Mouse (Mus musculus) spleen, adult 2 months (tissue): ENCODE results near the gene Nbea. TPM values are rescaled to one million over a fixed set of nuclear protein-coding genes. Genes with fewer than 3 reads are reported as not detected.

Source experiments
- DNase-seq, 2 experiments: peaks; one replicate each; pipeline versions ENCODE4 v3.0.0 to v3.0.0-alpha.2; 2012 to 2021; ENCODE audit warnings: low spot score in 2 of 2, low read depth in 1 of 2
- H3K27ac ChIP-seq: fragments of 200-500 bp; 2 replicates; pipeline ENCODE4 v1.5.1; 2012; ENCODE audit warnings: low read length, inconsistent platforms; ENCODE audit not compliant: insufficient read depth
- H3K27me3 ChIP-seq: fragments of 200-500 bp; 2 replicates; pipeline ENCODE4 v1.6.1; 2012; ENCODE audit warnings: mild to moderate bottlenecking, moderate library complexity, low read length, inconsistent platforms; ENCODE audit not compliant: control insufficient read depth, insufficient read depth
- H3K36me3 ChIP-seq: fragments of 200-500 bp; 2 replicates; pipeline ENCODE4 v1.6.1; 2012; ENCODE audit warnings: mild to moderate bottlenecking, low read length, inconsistent platforms; ENCODE audit not compliant: control insufficient read depth, insufficient read depth
- H3K4me1 ChIP-seq: fragments of 200-500 bp; 2 replicates; pipeline ENCODE4 v1.6.1; 2011; ENCODE audit warnings: inconsistent platforms; ENCODE audit not compliant: control insufficient read depth, insufficient read depth, insufficient read length
- H3K4me3 ChIP-seq: fragments of 200-500 bp; 2 replicates; pipeline ENCODE4 v1.5.1; 2011; ENCODE audit warnings: mild to moderate bottlenecking, inconsistent platforms; ENCODE audit not compliant: insufficient read depth, insufficient read length; ENCODE audit errors: extremely low read depth
- CTCF ChIP-seq: fragments of 200-500 bp; IDR thresholded peaks from 2 replicates; pipeline ENCODE4 v1.5.1; 2011; ENCODE audit warnings: mild to moderate bottlenecking, inconsistent platforms; ENCODE audit not compliant: insufficient read depth, insufficient read length, insufficient replicate concordance; ENCODE audit errors: extremely low read depth
- POLR2A ChIP-seq: fragments of 200-500 bp; IDR thresholded peaks from 2 replicates; pipeline ENCODE4 v1.6.1; 2011; ENCODE audit warnings: low read depth, low read length, inconsistent platforms
- WGBS: fragments of 180-500 bp; shearing (Covaris S2); methylation state at CpG from one replicate; pipeline ENCODE4 v1.1.7; 2018; 5-methylcytosine and 5-hydroxymethylcytosine counted together
- polyA plus RNA-seq: library from polyadenylated mRNA; depleted of rRNA; stranded (reverse); fragments of >200 nt; gene quantifications from 2 replicates; pipeline ENCODE4 v1.2.3, GENCODE M21; 2012

Gene Nbea
- polyA plus RNA-seq, 1 experiment = 1.6 TPM

DNA sequence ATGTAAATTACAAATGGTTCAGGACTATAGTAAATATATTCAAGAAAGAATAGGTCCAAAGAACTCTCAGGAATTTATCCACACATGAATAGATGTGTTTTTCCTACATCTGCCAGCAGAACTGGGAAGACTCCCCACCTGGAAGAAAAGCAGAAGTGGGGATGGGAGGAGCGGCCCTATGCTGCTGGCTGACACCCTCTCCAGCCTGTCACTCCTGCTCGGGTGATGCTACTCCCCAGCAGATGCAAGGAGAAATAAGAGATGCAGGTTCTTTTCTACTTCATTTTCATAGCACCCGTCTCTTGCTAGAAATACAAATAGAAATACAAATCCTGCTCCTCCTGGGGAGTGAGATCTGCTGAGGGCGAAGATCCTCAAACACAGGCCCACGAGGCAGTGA lies 453.0 kb downstream of the Nbea start:
- WGBS = 74% methylated on average over 5 of the region's 5 CpGs
- H3K4me3 ChIP-seq = no peak overlapping the region
- H3K27me3 ChIP-seq = no peaks in the 10 kb centered on the region
- no peaks in the 10 kb centered on the region for H3K36me3 ChIP-seq
- TF ChIP-seq CTCF (no peak), POLR2A (no peak)
- H3K4me1 ChIP-seq = no peaks in the 10 kb centered on the region
- H3K27ac ChIP-seq = no peak overlapping the region
- DNase-seq = no peak

- TF ChIP-seq POLR2A = no peak
- TF ChIP-seq CTCF = no peak
- Histone ChIP-seq H3K36me3 (no peaks in the 10 kb centered on the region), H3K4me3 (no peak overlapping the region), H3K4me1 (no peaks in the 10 kb centered on the region), H3K27me3 (no peaks in the 10 kb centered on the region), H3K27ac (no peak overlapping the region)
- WGBS = 80% methylated on average over 8 of the region's 8 CpGs
- no peak for DNase-seq
These were observed 453.4 kb downstream of the Nbea start for GRCm38 (mm10) chr3:55730142-55730541.

DNA sequence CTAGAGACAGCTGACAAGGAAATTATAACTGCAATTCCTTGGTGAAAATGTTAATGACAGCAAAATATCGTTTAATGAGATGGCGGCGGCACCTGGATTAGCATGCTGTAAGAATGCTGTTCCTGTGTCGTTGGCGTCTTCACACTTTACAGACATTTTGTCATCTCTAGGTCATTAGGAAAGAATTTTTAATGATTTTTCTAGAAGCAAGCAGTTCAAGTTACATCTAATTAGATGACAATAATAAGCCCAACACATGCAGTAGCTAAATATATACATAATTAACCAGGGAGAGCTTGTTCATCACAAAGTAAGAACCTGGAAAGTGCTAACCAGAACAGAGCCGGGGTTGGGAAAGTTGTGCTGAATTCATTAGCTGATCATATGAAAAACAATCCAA lies 469.2 kb downstream of the Nbea start:
- Histone ChIP-seq H3K4me3 (no peak overlapping the region), H3K36me3 (no peaks in the 10 kb centered on the region), H3K27ac (no peak overlapping the region), H3K4me1 (no peaks in the 10 kb centered on the region), H3K27me3 (no peaks in the 10 kb centered on the region)
- WGBS = 95% methylated on average over 6 of the region's 6 CpGs
- no peak for TF ChIP-seq CTCF
- TF ChIP-seq POLR2A = no peak
- no peak for DNase-seq

DNA sequence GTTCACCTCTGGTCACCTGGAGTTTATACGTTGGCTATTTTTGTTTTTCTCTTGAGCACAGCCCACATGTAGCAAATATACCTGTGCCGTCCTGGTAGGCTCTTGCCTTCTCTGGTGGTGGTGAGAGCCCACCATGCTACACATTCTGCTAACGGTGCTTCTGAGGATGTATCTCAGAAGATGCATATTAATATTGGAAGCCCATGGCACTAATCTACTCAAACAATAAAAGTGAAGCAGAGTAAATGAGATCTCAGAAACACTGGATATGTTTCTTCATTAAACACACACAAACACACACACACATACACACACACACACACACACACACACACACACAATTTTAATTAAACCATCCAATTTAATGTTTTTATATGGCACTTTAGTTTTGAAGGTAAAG lies 469.6 kb downstream of the Nbea start:
- no peak for DNase-seq
- Histone ChIP-seq H3K4me3 (no peak overlapping the region), H3K27ac (no peak overlapping the region), H3K27me3 (no peaks in the 10 kb centered on the region), H3K4me1 (no peaks in the 10 kb centered on the region), H3K36me3 (no peaks in the 10 kb centered on the region)
- TF ChIP-seq CTCF (no peak), POLR2A (no peak)
- 85% methylated on average over 3 of the region's 3 CpGs for WGBS

DNA sequence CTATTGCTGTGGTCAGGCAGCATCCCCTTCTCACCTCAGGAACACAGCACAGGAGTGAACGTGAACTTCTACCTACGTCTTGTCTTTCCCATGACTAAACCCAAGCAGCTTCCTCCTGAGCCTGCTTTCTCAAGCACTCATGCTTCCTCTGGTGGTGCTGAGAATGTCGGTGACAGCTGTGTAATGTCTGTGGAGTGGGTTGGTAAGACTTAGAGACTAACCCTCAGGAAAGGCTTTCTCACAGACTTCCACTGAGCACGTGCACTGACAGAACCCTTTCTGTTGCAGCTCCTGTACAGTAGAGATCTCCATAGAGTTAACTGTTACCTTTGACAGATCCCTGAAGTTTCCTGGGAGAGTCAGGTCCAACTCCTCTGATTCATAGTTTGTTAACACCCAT lies 473.2 kb downstream of the Nbea start:
- Histone ChIP-seq H3K27me3 (no peaks in the 10 kb centered on the region), H3K36me3 (no peaks in the 10 kb centered on the region), H3K27ac (no peak overlapping the region), H3K4me1 (no peaks in the 10 kb centered on the region), H3K4me3 (no peak overlapping the region)
- TF ChIP-seq CTCF (no peak), POLR2A (no peak)
- 69% methylated on average over 4 of the region's 4 CpGs for WGBS
- DNase-seq = no peak

DNA sequence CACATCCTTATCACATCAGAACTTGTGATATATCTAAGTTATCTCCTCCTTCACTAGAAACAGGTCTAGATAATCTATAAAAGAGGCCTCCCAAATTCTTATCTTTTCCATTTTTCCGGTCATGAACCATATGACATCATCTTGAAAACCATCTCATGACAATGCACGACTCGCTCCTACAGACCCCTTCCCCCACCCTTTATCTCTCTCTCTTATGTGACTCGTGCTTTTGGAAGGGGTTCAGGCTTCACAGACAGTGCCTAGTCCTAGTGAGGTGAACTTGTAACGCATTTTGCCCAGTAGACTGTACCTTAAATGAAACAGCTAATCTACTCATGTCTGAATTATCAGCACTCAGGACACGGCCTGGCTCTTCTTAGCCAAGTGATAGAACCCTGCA lies 481.9 kb downstream of the Nbea start:
- H3K4me3 ChIP-seq = no peak overlapping the region
- no peaks in the 10 kb centered on the region for H3K36me3 ChIP-seq
- H3K27me3 ChIP-seq = no peaks in the 10 kb centered on the region
- no peak overlapping the region for H3K27ac ChIP-seq
- no peak for DNase-seq
- H3K4me1 ChIP-seq = no peaks in the 10 kb centered on the region
- TF ChIP-seq POLR2A (no peak), CTCF (no peak)
- 88% methylated on average over 6 of the region's 6 CpGs for WGBS

DNA sequence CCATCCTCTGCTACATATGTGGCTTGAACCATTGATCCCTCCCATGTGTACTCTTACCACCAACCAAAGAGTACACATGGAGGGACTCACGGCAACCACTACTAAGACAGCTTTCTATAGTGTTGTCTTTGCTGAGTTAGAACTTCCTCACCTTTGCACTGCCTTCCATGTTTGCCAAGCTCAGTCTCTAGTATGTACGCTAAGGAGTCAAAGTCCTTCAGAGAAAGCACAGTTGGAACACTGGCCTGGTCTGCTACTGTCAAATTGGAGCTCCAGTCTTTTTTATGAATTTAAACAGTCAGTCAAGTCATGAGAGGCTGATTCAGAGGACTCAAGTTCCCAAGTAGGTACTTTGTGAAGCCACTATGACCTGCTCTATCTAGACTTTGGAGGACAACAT lies 486.3 kb downstream of the Nbea start:
- DNase-seq = no peak
- no peaks in the 10 kb centered on the region for H3K27me3 ChIP-seq
- H3K36me3 ChIP-seq = no peaks in the 10 kb centered on the region
- no peak overlapping the region for H3K27ac ChIP-seq
- 92% methylated on average over 2 of the region's 2 CpGs for WGBS
- no peak overlapping the region for H3K4me3 ChIP-seq
- H3K4me1 ChIP-seq = no peaks in the 10 kb centered on the region
- TF ChIP-seq CTCF (no peak), POLR2A (no peak)

- no peak for TF ChIP-seq POLR2A
- no peak for TF ChIP-seq CTCF
- no peaks in the 10 kb centered on the region for H3K4me1 ChIP-seq
- no peaks in the 10 kb centered on the region for H3K36me3 ChIP-seq
- no peak overlapping the region for H3K27ac ChIP-seq
- no peak for DNase-seq
- no peak overlapping the region for H3K4me3 ChIP-seq
- no peaks in the 10 kb centered on the region for H3K27me3 ChIP-seq
- 15% methylated on average over 4 of the region's 4 CpGs for WGBS
These were observed 490.4 kb downstream of the Nbea start for GRCm38 (mm10) chr3:55693073-55693472.
